ENCODE assay signal across 23 mouse cellular contexts in genomic region chr17:75186732-75187509, GRCm38 (mm10).
DNase-seq lines count a peak whose midpoint lies in the region; ATAC-seq and TF ChIP-seq lines count a peak whose summit lies in the region.
"Had no signal": no experiment of that assay in that cellular context is flagged by ENCODE, and none has a peak within 500 bp of the region (broad histone marks: within the 10 kb centered on the region; RNA-seq: fewer than 3 reads in every experiment).

No protein-coding gene starts in this region.

- no peak for TF ChIP-seq RAD21 in MEL (IDR thresholded peaks at IDR 0.05; ENCODE audit: low read depth, low read length)

- H3K27me3 ChIP-seq in heart, adult 2 months (ENCODE audit: control insufficient read depth, insufficient read depth, low read length): no peaks in the 10 kb centered on the region
- peaks cover 2 to 5% of the 10 kb centered on the region in 2 experiments; a peak in 3 of 4 replicates for H3K27me3 ChIP-seq in MEL (ENCODE audit: control insufficient read depth in 1 of 2, insufficient read depth in 2 of 2, low read length in 2 of 2)
- H3K27me3 ChIP-seq: embryonic facial prominence, embryonic 13.5 days; embryonic facial prominence, embryonic 15.5 days; forebrain, embryonic 13.5 days; forebrain, embryonic 15.5 days had no signal

- H3K9me3 ChIP-seq in MEL (replicated peaks; ENCODE audit: insufficient read depth, low read length): no peaks in the 10 kb centered on the region
- H3K9me3 ChIP-seq: embryonic facial prominence, embryonic 13.5 days; embryonic facial prominence, embryonic 15.5 days; forebrain, embryonic 13.5 days; forebrain, embryonic 15.5 days had no signal

- no peaks in the 10 kb centered on the region for H3K36me3 ChIP-seq in heart, adult 2 months (ENCODE audit: control insufficient read depth, insufficient read depth, low read length)
- H3K36me3 ChIP-seq in MEL (ENCODE audit: control insufficient read depth in 1 of 2, insufficient read depth in 2 of 2, low read length in 2 of 2): no peaks in the 10 kb centered on the region
- H3K36me3 ChIP-seq: embryonic facial prominence, embryonic 15.5 days; forebrain, embryonic 15.5 days; G1E had no signal

- peak; percentile 17; the same call in 1 of the 2 replicates for ATAC-seq in granulocyte monocyte progenitor cell, adult 5-6 weeks (replicated peaks; ENCODE audit: poor library complexity, severe bottlenecking)
- no peak for ATAC-seq in inflammation-experienced regulatory T-cells, adult 6 months
- ATAC-seq: forebrain, embryonic 13.5 days; forebrain, embryonic 15.5 days; forebrain, postnatal 0 days had no signal

- no peak overlapping the region for H3K9ac ChIP-seq in heart, adult 2 months (ENCODE audit: low read depth, low read length)
- H3K9ac ChIP-seq in MEL (ENCODE audit: control insufficient read depth, low read depth, low read length, poor library complexity, severe bottlenecking): no peak overlapping the region
- H3K9ac ChIP-seq: embryonic facial prominence, embryonic 13.5 days; embryonic facial prominence, embryonic 15.5 days; forebrain, embryonic 13.5 days; forebrain, embryonic 15.5 days; forebrain, postnatal 0 days had no signal

- TF ChIP-seq CTCF in heart, adult 2 months (IDR thresholded peaks at IDR 0.05): no peak
- no peak for TF ChIP-seq CTCF in MEL (IDR thresholded peaks at IDR 0.05 in 2 of 3, conservative IDR thresholded peaks at IDR 0.05 in 1 of 3; ENCODE audit: control insufficient read depth in 1 of 3, insufficient read depth in 1 of 3, low read depth in 2 of 3, low read length in 3 of 3, poor library complexity in 1 of 3, severe bottlenecking in 1 of 3)

- TF ChIP-seq POLR2A in heart, adult 2 months (IDR thresholded peaks at IDR 0.05; ENCODE audit: insufficient read depth, low read depth, low read length): no peak
- TF ChIP-seq POLR2A in MEL (IDR thresholded peaks at IDR 0.05; ENCODE audit: control insufficient read depth in 1 of 2, insufficient read depth in 1 of 2, low read depth in 1 of 2, low read length in 2 of 2, poor library complexity in 1 of 2): no peak

- no peaks in the 10 kb centered on the region for H3K79me2 ChIP-seq in heart, adult 2 months (replicated peaks; ENCODE audit: control insufficient read depth, insufficient read depth, low read length)
- no peaks in the 10 kb centered on the region for H3K79me2 ChIP-seq in MEL (ENCODE audit: control insufficient read depth, insufficient read depth, low read length, poor library complexity)

- intact Hi-C loops in heart, adult 2 months (cut with DNase I): no loop called here

- no peak overlapping the region for H3K27ac ChIP-seq in heart, adult 2 months
- no peak overlapping the region for H3K27ac ChIP-seq in MEL (ENCODE audit: control insufficient read depth, low read depth, low read length)
- H3K27ac ChIP-seq: embryonic facial prominence, embryonic 13.5 days; embryonic facial prominence, embryonic 15.5 days; forebrain, embryonic 13.5 days; forebrain, embryonic 15.5 days had no signal

- WGBS in heart, adult 2 months: 89% methylated on average over 8 of the region's 8 CpGs

- peaks cover 3% of the 10 kb centered on the region; the same call in 1 of the 2 replicates for H3K4me1 ChIP-seq in heart, adult 2 months (ENCODE audit: control insufficient read depth, insufficient read depth, low read length)
- no peaks in the 10 kb centered on the region; a peak in 1 of 4 replicates for H3K4me1 ChIP-seq in MEL (ENCODE audit: control insufficient read depth in 1 of 2, insufficient read depth in 2 of 2, low read length in 2 of 2)
- H3K4me1 ChIP-seq: forebrain, embryonic 13.5 days; forebrain, embryonic 15.5 days had no signal

- TF ChIP-seq EP300 in heart, adult 2 months (IDR thresholded peaks at IDR 0.05; ENCODE audit: insufficient read depth, low read depth, low read length): no peak
- no peak for TF ChIP-seq EP300 in MEL (IDR thresholded peaks at IDR 0.05; ENCODE audit: low read depth in 1 of 2, low read length in 2 of 2)

- no peak overlapping the region for H3K4me3 ChIP-seq in heart, adult 2 months
- no peak overlapping the region for H3K4me3 ChIP-seq in MEL (ENCODE audit: control insufficient read depth in 1 of 2, insufficient read depth in 1 of 2, low read depth in 2 of 2, low read length in 2 of 2)
- H3K4me3 ChIP-seq: embryonic facial prominence, embryonic 13.5 days; embryonic facial prominence, embryonic 15.5 days; erythroblast, embryonic 14.5 days; forebrain, embryonic 13.5 days; forebrain, embryonic 15.5 days had no signal

- DNase-seq in heart, adult 11 months: peak; percentile 64
- DNase-seq in heart, adult 2 months: no peak
- peak; percentile 8 for DNase-seq in MEL (ENCODE audit: low read depth, low spot score)
- DNase-seq in ovary, adult 18-20 months (ENCODE audit: low spot score): no peak
- no peak for DNase-seq in cerebellum, postnatal 14 days
- DNase-seq: adrenal gland, adult 2 months; adrenal gland, postnatal 10 days; adrenal gland, postnatal 25 days; cerebellum, adult 11 months; cerebellum, adult 18-20 months; cerebellum, adult 8-10 months; cerebellum, adult 9-11 months; cerebellum, postnatal 25 days; embryo, embryonic 11 days; forebrain, postnatal 0 days had no signal

TF ChIP-seq in MEL, 35 proteins besides CTCF, POLR2A, EP300 and RAD21:
- TF ChIP-seq TAL1 (IDR thresholded peaks at IDR 0.05; ENCODE audit: low read length): no peak
- no peak for TF ChIP-seq MYB (IDR thresholded peaks at IDR 0.05; ENCODE audit: low read depth, low read length)
- no peak for TF ChIP-seq ELF1 (IDR thresholded peaks at IDR 0.05; ENCODE audit: low read depth, low read length)
- no peak for TF ChIP-seq ETS1 (IDR thresholded peaks at IDR 0.05; ENCODE audit: low read depth, low read length)
- TF ChIP-seq GABPA (IDR thresholded peaks at IDR 0.05; ENCODE audit: low read depth, low read length): no peak
- TF ChIP-seq TBP (IDR thresholded peaks at IDR 0.05; ENCODE audit: low read depth, low read length): no peak
- TF ChIP-seq UBTF (IDR thresholded peaks at IDR 0.05; ENCODE audit: borderline replicate concordance, insufficient read depth, low read depth, low read length): no peak

Comparison
In these comparisons a context has a peak if more than half of its experiments do, and no peak if none do; other contexts are left out.
1. DNase-seq: peak in heart, adult 11 months (single experiment) and MEL (single experiment); none in heart, adult 2 months (0 of 2), ovary, adult 18-20 months (single experiment) and cerebellum, postnatal 14 days (0 of 2).